Mouse (Mus musculus) neural tube, embryonic 11.5 days (tissue): ENCODE measurements at regions not wholly inside any gene's neighbourhood (a gene's known extent, or its start where the extent isn't known, plus 50 kb on each side); places are given as distances from the start of the nearest gene placed in this dataset.

Source experiments
- ATAC-seq: fragments of 200-750 bp; cut with Nextera tagmentation; 2 replicates; pipeline ENCODE4 v1.8.0; 2017; ENCODE audit warnings: moderate number of reproducible peaks, mild to moderate bottlenecking, moderate TSS enrichment, moderate library complexity; ENCODE audit not compliant: insufficient read depth, low FRiP score, low TSS enrichment
- DNase-seq: peaks from one replicate; pipeline ENCODE4 v3.0.0-alpha.2; 2015; ENCODE audit warnings: low spot score
- H3K27ac ChIP-seq: fragments of 300-500 bp; sonication (generic); 2 replicates; pipeline ENCODE4 v1.5.1; 2014; ENCODE audit warnings: low read depth, mild to moderate bottlenecking, low read length
- H3K27me3 ChIP-seq: fragments of 300-500 bp; sonication (generic); 2 replicates; pipeline ENCODE4 v1.6.1; 2014; ENCODE audit warnings: mild to moderate bottlenecking, low read length, mixed read lengths; ENCODE audit not compliant: control insufficient read depth, insufficient read depth
- H3K36me3 ChIP-seq: fragments of 300-500 bp; sonication (generic); 2 replicates; pipeline ENCODE4 v1.6.1; 2014; ENCODE audit warnings: mild to moderate bottlenecking, low read length, moderate library complexity, mixed read lengths; ENCODE audit not compliant: control insufficient read depth, insufficient read depth
- H3K4me1 ChIP-seq: fragments of 300-500 bp; sonication (generic); 2 replicates; pipeline ENCODE4 v1.6.1; 2014; ENCODE audit warnings: low read length, mixed read lengths; ENCODE audit not compliant: control insufficient read depth, insufficient read depth
- H3K4me2 ChIP-seq: fragments of 300-500 bp; sonication (generic); 2 replicates; pipeline ENCODE4 v1.6.1; 2014; ENCODE audit warnings: low read depth, mild to moderate bottlenecking, moderate library complexity
- H3K4me3 ChIP-seq: fragments of 300-500 bp; sonication (generic); 2 replicates; pipeline ENCODE4 v1.5.1; 2014; ENCODE audit warnings: low read depth, low read length
- H3K9ac ChIP-seq: fragments of 300-500 bp; sonication (generic); 2 replicates; pipeline ENCODE4 v1.6.1; 2014; ENCODE audit warnings: mild to moderate bottlenecking, low read length
- H3K9me3 ChIP-seq: fragments of 300-500 bp; sonication (generic); 2 replicates; pipeline ENCODE4 v1.6.1; 2016; ENCODE audit warnings: low read length; ENCODE audit not compliant: control insufficient read depth
- WGBS: fragments of 180-500 bp; shearing (Covaris S2); extraction: QIAGEN DNeasy Blood & Tissue Kit; methylation state at CpG from one replicate; pipeline ENCODE4 v1.1.7; 2014; 5-methylcytosine and 5-hydroxymethylcytosine counted together

- no peak for DNase-seq
- Histone ChIP-seq H3K27me3 (no peaks in the 10 kb centered on the region), H3K9me3 (no peaks in the 10 kb centered on the region), H3K9ac (no peak overlapping the region), H3K4me3 (no peak overlapping the region), H3K4me1 (no peaks in the 10 kb centered on the region), H3K36me3 (no peaks in the 10 kb centered on the region), H3K27ac (no peak overlapping the region), H3K4me2 (no peak overlapping the region)
- 85% methylated on average over 3 of the region's 3 CpGs for WGBS
- no peak for ATAC-seq
Observed at GRCm38 (mm10) chr13:11490766-11491165, 616.0 kb downstream of the Ryr2 start.

GRCm38 (mm10) chr13:11483142-11483541, 623.6 kb downstream of the Ryr2 start:
- Histone ChIP-seq H3K36me3 (no peaks in the 10 kb centered on the region), H3K4me1 (no peaks in the 10 kb centered on the region), H3K9me3 (no peaks in the 10 kb centered on the region), H3K27ac (no peak overlapping the region), H3K27me3 (no peaks in the 10 kb centered on the region), H3K9ac (no peak overlapping the region), H3K4me2 (no peak overlapping the region), H3K4me3 (no peak overlapping the region)
- WGBS = 83% methylated on average over 1 of the region's 1 CpGs
- ATAC-seq (no peak), DNase-seq (no peak)

GRCm38 (mm10) chr13:11482701-11483100, 624.0 kb downstream of the Ryr2 start:
- Histone ChIP-seq H3K36me3 (no peaks in the 10 kb centered on the region), H3K27ac (no peak overlapping the region), H3K4me1 (no peaks in the 10 kb centered on the region), H3K4me3 (no peak overlapping the region), H3K4me2 (no peak overlapping the region), H3K27me3 (no peaks in the 10 kb centered on the region), H3K9ac (no peak overlapping the region), H3K9me3 (no peaks in the 10 kb centered on the region)
- DNase-seq (no peak), ATAC-seq (no peak)
- 75% methylated on average over 3 of the region's 3 CpGs for WGBS

- H3K4me2 ChIP-seq = no peak overlapping the region
- 91% methylated on average over 2 of the region's 2 CpGs for WGBS
- H3K27me3 ChIP-seq = no peaks in the 10 kb centered on the region
- H3K9me3 ChIP-seq = no peaks in the 10 kb centered on the region
- H3K9ac ChIP-seq = no peak overlapping the region
- DNase-seq (no peak), ATAC-seq (no peak)
- no peak overlapping the region for H3K4me3 ChIP-seq
- no peak overlapping the region for H3K27ac ChIP-seq
- no peaks in the 10 kb centered on the region for H3K36me3 ChIP-seq
- no peaks in the 10 kb centered on the region for H3K4me1 ChIP-seq
Observed at GRCm38 (mm10) chr13:11460251-11460650, 646.5 kb downstream of the Ryr2 start.

- 87% methylated on average over 3 of the region's 3 CpGs for WGBS
- H3K36me3 ChIP-seq = no peaks in the 10 kb centered on the region
- H3K27ac ChIP-seq = no peak overlapping the region
Observed at GRCm38 (mm10) chr13:11455113-11455512, 651.6 kb downstream of the Ryr2 start.

GRCm38 (mm10) chr13:11452448-11452847, 654.3 kb downstream of the Ryr2 start:
- H3K9me3 ChIP-seq = no peaks in the 10 kb centered on the region
- H3K36me3 ChIP-seq = no peaks in the 10 kb centered on the region
- no peaks in the 10 kb centered on the region for H3K4me1 ChIP-seq
- no peak for ATAC-seq
- WGBS = 89% methylated on average over 2 of the region's 2 CpGs
- H3K4me3 ChIP-seq = no peak overlapping the region
- H3K4me2 ChIP-seq = no peak overlapping the region
- no peak overlapping the region for H3K27ac ChIP-seq
- H3K9ac ChIP-seq = no peak overlapping the region
- DNase-seq = no peak
- no peaks in the 10 kb centered on the region for H3K27me3 ChIP-seq

More at GRCm38 (mm10) chr13:11455113-11455512, 651.6 kb downstream of the Ryr2 start:
- no peak overlapping the region for H3K4me2 ChIP-seq
- no peaks in the 10 kb centered on the region for H3K9me3 ChIP-seq
- H3K4me3 ChIP-seq = no peak overlapping the region
- DNase-seq = no peak
- no peaks in the 10 kb centered on the region for H3K4me1 ChIP-seq
- no peaks in the 10 kb centered on the region for H3K27me3 ChIP-seq
- ATAC-seq = no peak
- no peak overlapping the region for H3K9ac ChIP-seq

- Histone ChIP-seq H3K27ac (no peak overlapping the region), H3K4me1 (no peaks in the 10 kb centered on the region), H3K9ac (no peak overlapping the region), H3K27me3 (no peaks in the 10 kb centered on the region), H3K9me3 (no peaks in the 10 kb centered on the region), H3K4me2 (no peak overlapping the region), H3K36me3 (no peaks in the 10 kb centered on the region), H3K4me3 (no peak overlapping the region)
- DNase-seq = no peak
- ATAC-seq = no peak
- WGBS = 83% methylated on average over 7 of the region's 7 CpGs
Observed at GRCm38 (mm10) chr13:11432465-11433339, 674.0 kb downstream of the Ryr2 start.

GRCm38 (mm10) chr13:11426820-11427219, 679.9 kb downstream of the Ryr2 start:
- H3K27ac ChIP-seq = no peak overlapping the region
- no peaks in the 10 kb centered on the region for H3K9me3 ChIP-seq
- no peaks in the 10 kb centered on the region for H3K36me3 ChIP-seq
- no peaks in the 10 kb centered on the region for H3K4me1 ChIP-seq
- no peak overlapping the region for H3K4me2 ChIP-seq
- H3K9ac ChIP-seq = no peak overlapping the region
- ATAC-seq (no peak), DNase-seq (no peak)
- no peaks in the 10 kb centered on the region for H3K27me3 ChIP-seq
- H3K4me3 ChIP-seq = no peak overlapping the region

- H3K27ac ChIP-seq = no peak overlapping the region
- H3K4me3 ChIP-seq = no peak overlapping the region
- DNase-seq = no peak
- no peaks in the 10 kb centered on the region for H3K36me3 ChIP-seq
- no peaks in the 10 kb centered on the region for H3K4me1 ChIP-seq
- no peak overlapping the region for H3K4me2 ChIP-seq
- 70% methylated on average over 2 of the region's 2 CpGs for WGBS
- H3K27me3 ChIP-seq = no peaks in the 10 kb centered on the region
- no peak for ATAC-seq
- no peak overlapping the region for H3K9ac ChIP-seq
- H3K9me3 ChIP-seq = no peaks in the 10 kb centered on the region
Observed at GRCm38 (mm10) chr13:11392027-11392426, 714.7 kb downstream of the Ryr2 start.
